Mouse (Mus musculus): Measurements from ENCODE around the gene Ubac1.

Gene Ubac1

DNA sequence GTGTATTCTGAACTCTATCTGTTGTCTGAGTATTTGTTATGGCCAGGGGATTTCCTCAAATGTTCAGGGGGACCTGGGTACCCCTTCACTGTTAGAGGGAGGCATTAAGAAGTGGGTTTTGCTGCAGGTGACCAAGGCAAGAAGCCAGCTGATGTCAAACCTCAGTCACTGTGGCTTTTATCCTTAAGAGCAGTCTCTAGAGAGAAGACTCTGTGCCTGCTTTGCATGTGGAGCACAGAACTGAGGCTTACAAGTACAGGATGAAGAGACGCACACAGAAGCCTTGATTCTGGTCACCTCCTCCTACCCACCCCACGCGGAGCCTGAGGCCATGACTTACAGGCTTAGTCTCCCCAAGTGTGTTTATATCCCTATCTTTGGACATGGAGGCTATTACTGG lies 72.3 kb downstream of the Ubac1 start:
- no peak for DNase-seq
